Mouse (Mus musculus): Measurements from ENCODE around the gene Hist1h2ac.

- TF ChIP-seq CTCF (IDR thresholded peaks at IDR 0.05; ENCODE audit: low read depth) (no peak), EP300 (IDR thresholded peaks at IDR 0.05; ENCODE audit: low read depth) (no peak)
Observed at GRCm38 (mm10) chr13:23708041-23708440, 24.3 kb upstream of the Hist1h2ac start.
